8 mouse cellular contexts compared by ENCODE assay signal in genomic region chr17:28177540-28178046, GRCm38 (mm10). TPM values are rescaled to one million over a fixed set of nuclear protein-coding genes. Genes with fewer than 3 reads are reported as not detected.
A peak's percentile ranks its signal among the peaks of the same experiment; 100 is the strongest.
DNase-seq lines count a peak whose midpoint lies in the region; ATAC-seq and TF ChIP-seq lines count a peak whose summit lies in the region.

No protein-coding gene starts in this region.

- no peak for TF ChIP-seq CTCF in thymus, adult 2 months (IDR thresholded peaks at IDR 0.05; ENCODE audit: borderline replicate concordance, control insufficient read depth, extremely low read depth, insufficient read depth, low read length, poor library complexity)

- H3K4me1 ChIP-seq in thymus, adult 2 months (replicated peaks; ENCODE audit: control insufficient read depth, insufficient read depth, low read length) = peaks cover 12% of the 10 kb centered on the region
- peaks cover 28% of the 10 kb centered on the region for H3K4me1 ChIP-seq in hindbrain, embryonic 14.5 days (replicated peaks; ENCODE audit: control insufficient read depth, insufficient read depth, low read length)
- peaks cover 47% of the 10 kb centered on the region for H3K4me1 ChIP-seq in lung, embryonic 16.5 days (replicated peaks; ENCODE audit: control insufficient read depth, insufficient read depth, low read length)
- H3K4me1 ChIP-seq in stomach, embryonic 16.5 days (ENCODE audit: control insufficient read depth, insufficient read depth, low read length) = peaks cover 36% of the 10 kb centered on the region

- peak overlapping the region; percentile 71 for H3K4me3 ChIP-seq in thymus, adult 2 months (ENCODE audit: control insufficient read depth, insufficient read depth, low read length)
- H3K4me3 ChIP-seq in hindbrain, embryonic 14.5 days (replicated peaks; ENCODE audit: low read length) = peak overlapping the region; percentile 94
- H3K4me3 ChIP-seq in lung, embryonic 16.5 days (ENCODE audit: low read length) = peak overlapping the region; percentile 92
- H3K4me3 ChIP-seq in stomach, embryonic 16.5 days (replicated peaks; ENCODE audit: low read length) = peak overlapping the region; percentile 85

- WGBS in thymus, adult 2 months = 8% methylated on average over 17 of the region's 22 CpGs
- 4% methylated on average over 22 of the region's 22 CpGs for WGBS in hindbrain, embryonic 14.5 days
- 11% methylated on average over 9 of the region's 22 CpGs for WGBS in lung, embryonic 16.5 days
- WGBS in stomach, embryonic 16.5 days = 6% methylated on average over 22 of the region's 22 CpGs

- H3K9me3 ChIP-seq in hindbrain, embryonic 14.5 days (ENCODE audit: control insufficient read depth, low read length) = no peaks in the 10 kb centered on the region
- no peaks in the 10 kb centered on the region for H3K9me3 ChIP-seq in lung, embryonic 16.5 days (ENCODE audit: control insufficient read depth, low read length)
- H3K9me3 ChIP-seq in stomach, embryonic 16.5 days (replicated peaks; ENCODE audit: control insufficient read depth, low read length) = no peaks in the 10 kb centered on the region

- TF ChIP-seq POLR2A in thymus, adult 2 months (IDR thresholded peaks at IDR 0.05; ENCODE audit: control insufficient read depth, extremely low read depth, insufficient read depth, low read length, poor library complexity) = no peak

- no peaks in the 10 kb centered on the region for H3K27me3 ChIP-seq in thymus, adult 2 months (ENCODE audit: control insufficient read depth, insufficient read depth, low read length)
- H3K27me3 ChIP-seq in hindbrain, embryonic 14.5 days (ENCODE audit: control insufficient read depth, insufficient read depth, low read length) = no peaks in the 10 kb centered on the region
- H3K27me3 ChIP-seq in lung, embryonic 16.5 days (ENCODE audit: control insufficient read depth, insufficient read depth, low read depth, low read length) = no peaks in the 10 kb centered on the region
- H3K27me3 ChIP-seq in stomach, embryonic 16.5 days (ENCODE audit: control insufficient read depth, insufficient read depth, low read length) = no peaks in the 10 kb centered on the region

- DNase-seq in thymus, adult 2 months = no peak
- no peak for DNase-seq in thymus, postnatal 4 days
- peak; percentile 85 for DNase-seq in embryo, embryonic 11 days
- no peak for DNase-seq in hindbrain, embryonic 14.5 days (ENCODE audit: low spot score)
- no peak for DNase-seq in urinary bladder, adult 18-20 months (ENCODE audit: low spot score in 2 of 2)
- no peak for DNase-seq in cerebellum, postnatal 14 days

- H3K9ac ChIP-seq in hindbrain, embryonic 14.5 days = peak overlapping the region; percentile 96
- H3K9ac ChIP-seq in lung, embryonic 16.5 days (ENCODE audit: low read length) = peak overlapping the region; percentile 99
- peak overlapping the region; percentile 98 for H3K9ac ChIP-seq in stomach, embryonic 16.5 days (ENCODE audit: low read length)

- no peak overlapping the region for H3K27ac ChIP-seq in thymus, adult 2 months (ENCODE audit: control insufficient read depth, insufficient read depth, low read length)
- H3K27ac ChIP-seq in hindbrain, embryonic 14.5 days = peak overlapping the region; percentile 96
- peak overlapping the region; percentile 94 for H3K27ac ChIP-seq in lung, embryonic 16.5 days (ENCODE audit: low read length)
- peak overlapping the region; percentile 86 for H3K27ac ChIP-seq in stomach, embryonic 16.5 days (ENCODE audit: low read length)

- peak overlapping the region; percentile 89 for H3K4me2 ChIP-seq in hindbrain, embryonic 14.5 days (replicated peaks)
- H3K4me2 ChIP-seq in lung, embryonic 16.5 days (ENCODE audit: low read depth, low read length) = peak overlapping the region; percentile 97
- peak overlapping the region; percentile 95 for H3K4me2 ChIP-seq in stomach, embryonic 16.5 days (ENCODE audit: low read depth, low read length)

- ATAC-seq in hindbrain, embryonic 14.5 days (ENCODE audit: low FRiP score) = peak; percentile 69
- ATAC-seq in lung, embryonic 16.5 days (ENCODE audit: low read depth) = peak; percentile 84
- ATAC-seq in stomach, embryonic 16.5 days (ENCODE audit: insufficient read depth, low FRiP score) = peak; percentile 82

- no peaks in the 10 kb centered on the region for H3K36me3 ChIP-seq in thymus, adult 2 months (ENCODE audit: control insufficient read depth, insufficient read depth, low read length)
- H3K36me3 ChIP-seq in hindbrain, embryonic 14.5 days (replicated peaks; ENCODE audit: control insufficient read depth, insufficient read depth) = peaks cover 3% of the 10 kb centered on the region
- H3K36me3 ChIP-seq in lung, embryonic 16.5 days (ENCODE audit: control insufficient read depth, insufficient read depth, low read length) = no peaks in the 10 kb centered on the region
- no peaks in the 10 kb centered on the region for H3K36me3 ChIP-seq in stomach, embryonic 16.5 days (ENCODE audit: control insufficient read depth, insufficient read depth, low read length)

RNA-seq across cellular contexts. Expression of gene Zfp523, which starts 0.7 kb away (rescaled TPM):
- 55.5 and 55.7 TPM in 2 replicates for polyA plus RNA-seq in thymus, adult 2 months (2012; rRNA removed)
- polyA plus RNA-seq in hindbrain, embryonic 14.5 days (2014; fragmentation: Nextera tagmentation; extraction: Ambion mirVana) = 40.9 and 41.3 TPM in 2 replicates
- 34.2 and 34.9 TPM in 2 replicates for polyA plus RNA-seq in lung, embryonic 16.5 days (2015; fragmentation: Nextera tagmentation; extraction: Ambion mirVana)
- 26.0 and 27.5 TPM in 2 replicates for polyA plus RNA-seq in stomach, embryonic 16.5 days (2015; fragmentation: Nextera tagmentation; extraction: Ambion mirVana)

RNA-seq across cellular contexts. Expression of gene Def6, which starts 30.0 kb away (rescaled TPM):
- polyA plus RNA-seq in thymus, adult 2 months (2012; rRNA removed) = 247 and 277 TPM in 2 replicates
- polyA plus RNA-seq in hindbrain, embryonic 14.5 days (2014; fragmentation: Nextera tagmentation; extraction: Ambion mirVana) = 4.3 and 6.5 TPM in 2 replicates
- polyA plus RNA-seq in lung, embryonic 16.5 days (2015; fragmentation: Nextera tagmentation; extraction: Ambion mirVana) = 5.2 and 8.6 TPM in 2 replicates
- 8.5 and 8.8 TPM in 2 replicates for polyA plus RNA-seq in stomach, embryonic 16.5 days (2015; fragmentation: Nextera tagmentation; extraction: Ambion mirVana)

RNA-seq across cellular contexts. Expression of gene Scube3, which starts 35.7 kb away (rescaled TPM):
- polyA plus RNA-seq in thymus, adult 2 months (2012; rRNA removed) = 1.6 and 3.0 TPM in 2 replicates
- 4.7 and 6.6 TPM in 2 replicates for polyA plus RNA-seq in hindbrain, embryonic 14.5 days (2014; fragmentation: Nextera tagmentation; extraction: Ambion mirVana)
- 1.3 and 1.4 TPM in 2 replicates for polyA plus RNA-seq in lung, embryonic 16.5 days (2015; fragmentation: Nextera tagmentation; extraction: Ambion mirVana)
- 1.3 and 2.5 TPM in 2 replicates for polyA plus RNA-seq in stomach, embryonic 16.5 days (2015; fragmentation: Nextera tagmentation; extraction: Ambion mirVana)

RNA-seq across cellular contexts. Expression of gene Ppard, which starts 54.9 kb away (rescaled TPM):
- polyA plus RNA-seq in thymus, adult 2 months (2012; rRNA removed) = 50.7 and 51.6 TPM in 2 replicates
- polyA plus RNA-seq in hindbrain, embryonic 14.5 days (2014; fragmentation: Nextera tagmentation; extraction: Ambion mirVana) = 1.6 and 1.8 TPM in 2 replicates
- polyA plus RNA-seq in lung, embryonic 16.5 days (2015; fragmentation: Nextera tagmentation; extraction: Ambion mirVana) = 2.7 TPM in 2 replicates
- polyA plus RNA-seq in stomach, embryonic 16.5 days (2015; fragmentation: Nextera tagmentation; extraction: Ambion mirVana) = 2.8 and 3.0 TPM in 2 replicates

Comparison
In these comparisons a context has a peak if more than half of its experiments do, and no peak if none do; other contexts are left out.
1. RNA of gene Def6, which starts 30.0 kb away (polyA plus RNA-seq): 247 to 277 TPM in thymus, adult 2 months; 8.5 to 8.8 TPM in stomach, embryonic 16.5 days, 4.3 to 6.5 TPM in hindbrain, embryonic 14.5 days and 5.2 to 8.6 TPM in lung, embryonic 16.5 days; every median in the first group is over 10 times any median in the second.
2. Peak in every context shown above with its lines, with median percentiles within 50 percentile points of each other: H3K4me3 ChIP-seq, ATAC-seq, H3K4me2 ChIP-seq and H3K9ac ChIP-seq.